Mouse (Mus musculus) gastrocnemius, postnatal 14 days (tissue): ENCODE results near the gene Hspb9. TPM values are rescaled to one million over a fixed set of nuclear protein-coding genes. Genes with fewer than 3 reads are reported as not detected.

ENCODE experiments used
- DNase-seq: peaks from one replicate; pipeline ENCODE4 v3.0.0; 2021; ENCODE audit warnings: mixed read lengths
- intact Hi-C: fragments of 180-260 bp; cut with DNase I; formaldehyde crosslinking; loops from one replicate; pipeline ENCODE4 v1.15.1; 2025; ENCODE audit warnings: low total_unique reads
- total RNA-seq, 2 experiments: library from RNA; stranded (reverse); gene quantifications; 2 replicates each; pipeline ENCODE4 v1.2.3; 2021

Hspb9 gene
- total RNA-seq, 2 experiments from 2014 or later: not detected

GRCm38 (mm10) chr11:100752294-100752693 lies 38.6 kb downstream of the Hspb9 start:
- intact Hi-C loops: no loop called here
- DNase-seq: no peak

- DNase-seq: no peak
- intact Hi-C loops: no loop called here
Observed at GRCm38 (mm10) chr11:100754021-100754692, 40.5 kb downstream of the Hspb9 start.

- intact Hi-C loops: no loop called here
- DNase-seq: no peak
Observed at GRCm38 (mm10) chr11:100754693-100755057, 41.0 kb downstream of the Hspb9 start.

- no peak for DNase-seq
- intact Hi-C loops: no loop called here
Observed at GRCm38 (mm10) chr11:100756476-100756875, 42.8 kb downstream of the Hspb9 start.

- intact Hi-C loops: no loop called here
- no peak for DNase-seq
Observed at GRCm38 (mm10) chr11:100757566-100757965, 43.9 kb downstream of the Hspb9 start.

- intact Hi-C loops: no loop called here
Observed at GRCm38 (mm10) chr11:100758707-100759610, 45.3 kb downstream of the Hspb9 start.

GRCm38 (mm10) chr11:100759611-100760233 lies 46.1 kb downstream of the Hspb9 start, which contains the start of gene Kcnh4:
Gene Kcnh4, minus strand, starts transcription at chr11:100759942.
- intact Hi-C loops: loop anchor here (2.0 kb wide), 1 partner anchor 45 kb away; no protein-coding TSS in a partner anchor
- DNase-seq: peak; percentile 46

More at GRCm38 (mm10) chr11:100758707-100759610, 45.3 kb downstream of the Hspb9 start:
- DNase-seq: peak; percentile 48

- peak; percentile 89 for DNase-seq
- intact Hi-C loops: loop anchor here (2.0 kb wide), 1 partner anchor 47 kb away; no protein-coding TSS in a partner anchor
Observed at GRCm38 (mm10) chr11:100761547-100762045, 47.9 kb downstream of the Hspb9 start.

GRCm38 (mm10) chr11:100762831-100763230 lies 49.2 kb downstream of the Hspb9 start, which contains the start of gene Hcrt:
Gene Hcrt, minus strand, starts transcription at chr11:100762931.
- DNase-seq: no peak
- intact Hi-C loops: no loop called here

Other genes starting within 250 kb of the Hspb9 start
- 1 to 10 TPM; 6.5 to 6.9 TPM for gene Klhl11, start 241.1 kb upstream of the Hspb9 start, total RNA-seq
- 10 to 100 TPM; 16.4 to 19.9 TPM for gene Acly, start 185.8 kb upstream of the Hspb9 start, total RNA-seq
- under 1 TPM; 0.14 to 0.16 TPM for gene Ttc25, start 168.2 kb upstream of the Hspb9 start, total RNA-seq
- 10 to 100 TPM; 10.7 to 32.2 TPM for gene Cnp, start 138.9 kb upstream of the Hspb9 start, total RNA-seq
- 10 to 100 TPM; 21.2 to 23.4 TPM for gene Nkiras2, start 94.6 kb upstream of the Hspb9 start, total RNA-seq
- gene Dnajc7, start 93.7 kb upstream of the Hspb9 start, total RNA-seq: 100 to 1,000 TPM; 143 to 179 TPM
- 1 to 10 TPM in 1 of 2 experiments, under 1 TPM in 1; 0.62 to 1.5 TPM for gene Zfp385c, start 21.4 kb upstream of the Hspb9 start, total RNA-seq
- gene Dhx58, start 9.6 kb upstream of the Hspb9 start, total RNA-seq: under 1 TPM; 0.35 to 0.39 TPM
- gene Kat2a, start 1.4 kb upstream of the Hspb9 start, total RNA-seq: 10 to 100 TPM; 11.2 to 12.5 TPM
- gene Rab5c, start 24.4 kb downstream of the Hspb9 start, total RNA-seq: 10 to 100 TPM; 49.1 to 49.4 TPM
- gene Kcnh4, start 46.1 kb downstream of the Hspb9 start, total RNA-seq: not detected
- not detected for gene Hcrt, start 49.1 kb downstream of the Hspb9 start, total RNA-seq
- 1 to 10 TPM; 5.6 to 7.1 TPM for gene Ghdc, start 57.1 kb downstream of the Hspb9 start, total RNA-seq
- gene Stat5b, start 136.9 kb downstream of the Hspb9 start, total RNA-seq: 100 to 1,000 TPM in 1 of 2 experiments, 10 to 100 TPM in 1; 100.0 to 110 TPM
- gene Stat5a, start 145.5 kb downstream of the Hspb9 start, total RNA-seq: 10 to 100 TPM; 17.9 to 21.5 TPM
- gene Stat3, start 225.7 kb downstream of the Hspb9 start, total RNA-seq: 10 to 100 TPM; 41.7 to 43.6 TPM